Mouse (Mus musculus): ENCODE measurements around the gene Olfr1497.
"Not testable (repeated sequence)": the region's sequence is repeated elsewhere in the genome, so short reads cannot be mapped to it uniquely, and the experiment has no call there.

Olfr1497 gene

GRCm38 (mm10) chr19:13798102-13798501, at the start of gene Olfr1497:
Gene Olfr1497, minus strand, starts transcription at chr19:13798202.
- no peak for DNase-seq (ENCODE audit: low spot score)

GRCm38 (mm10) chr19:13830388-13830787, 32.4 kb upstream of the Olfr1497 start, which contains the start of gene Olfr1500:
Gene Olfr1500, minus strand, starts transcription at chr19:13830488.
- DNase-seq (ENCODE audit: low spot score), result no peak

- DNase-seq (ENCODE audit: low spot score), result no peak
These were observed 30.4 kb upstream of the Olfr1497 start for GRCm38 (mm10) chr19:13828447-13828846.

GRCm38 (mm10) chr19:13820847-13821246, 22.8 kb upstream of the Olfr1497 start:
- no peak for DNase-seq (ENCODE audit: low spot score)

- DNase-seq (ENCODE audit: low spot score), result no peak
These were observed 21.3 kb upstream of the Olfr1497 start, which contains the start of gene Olfr1499 for GRCm38 (mm10) chr19:13819347-13819746. Gene Olfr1499, minus strand, starts transcription at chr19:13819447.

GRCm38 (mm10) chr19:13818827-13819226, 20.8 kb upstream of the Olfr1497 start:
- peak; percentile 10 for DNase-seq (ENCODE audit: low spot score)

- no peak for DNase-seq (ENCODE audit: low spot score)
These were observed 14.8 kb upstream of the Olfr1497 start for GRCm38 (mm10) chr19:13812823-13813222.

- DNase-seq (ENCODE audit: low spot score), result not testable (repeated sequence)
These were observed 7.5 kb upstream of the Olfr1497 start for GRCm38 (mm10) chr19:13805486-13805885.

- DNase-seq (ENCODE audit: low spot score), result no peak
These were observed 20.4 kb downstream of the Olfr1497 start, which contains the start of gene Olfr1496 for GRCm38 (mm10) chr19:13777578-13777977. Gene Olfr1496, plus strand, starts transcription at chr19:13777878.

GRCm38 (mm10) chr19:13768565-13769276, 29.3 kb downstream of the Olfr1497 start:
- DNase-seq (ENCODE audit: low spot score), result no peak

GRCm38 (mm10) chr19:13764306-13764705, 33.7 kb downstream of the Olfr1497 start, which contains the start of gene Olfr1495:
Gene Olfr1495, plus strand, starts transcription at chr19:13764606.
- DNase-seq (ENCODE audit: low spot score), result no peak

GRCm38 (mm10) chr19:13749366-13749765, 48.6 kb downstream of the Olfr1497 start:
- DNase-seq (ENCODE audit: low spot score), result no peak

All from MN1 (cell line).